ENCODE assay signal across 9 mouse cellular contexts in genomic region chr9:115356731-115357458, GRCm38 (mm10). TPM values are rescaled to one million over a fixed set of nuclear protein-coding genes. Genes with fewer than 3 reads are reported as not detected.
A peak's percentile ranks its signal among the peaks of the same experiment; 100 is the strongest.
DNase-seq lines count a peak whose midpoint lies in the region; ATAC-seq and TF ChIP-seq lines count a peak whose summit lies in the region.
"Had no signal": no experiment of that assay in that cellular context is flagged by ENCODE, and none has a peak within 500 bp of the region (broad histone marks: within the 10 kb centered on the region; RNA-seq: fewer than 3 reads in every experiment).

No protein-coding gene starts in this region.

- H3K27me3 ChIP-seq in kidney, postnatal 0 days (ENCODE audit: insufficient read depth, low read length): no peaks in the 10 kb centered on the region
- H3K27me3 ChIP-seq in intestine, postnatal 0 days (replicated peaks; ENCODE audit: control insufficient read depth, insufficient read depth, low read length): no peaks in the 10 kb centered on the region
- H3K27me3 ChIP-seq in stomach, embryonic 15.5 days (replicated peaks): no peaks in the 10 kb centered on the region

- 0 out of 2 replicates have a peak, but pooled peaks cover 4% of the 10 kb centered on the region for H3K4me1 ChIP-seq in kidney, postnatal 0 days (replicated peaks; ENCODE audit: insufficient read depth, low read length)
- H3K4me1 ChIP-seq in intestine, postnatal 0 days (replicated peaks; ENCODE audit: control insufficient read depth, insufficient read depth, low read length): 0 out of 2 replicates have a peak, but pooled peaks cover 3% of the 10 kb centered on the region
- H3K4me1 ChIP-seq in stomach, embryonic 15.5 days: peaks cover 8% of the 10 kb centered on the region; the same call in 1 of the 2 replicates

- no peak for TF ChIP-seq CTCF in kidney, postnatal 0 days (IDR thresholded peaks at IDR 0.05; ENCODE audit: low read depth)
- no peak for TF ChIP-seq CTCF in intestine, postnatal 0 days (IDR thresholded peaks at IDR 0.05; ENCODE audit: low read depth)

- DNase-seq in kidney, postnatal 0 days (ENCODE audit: low spot score): no peak
- DNase-seq in kidney, adult 9 months: no peak
- peak; percentile 92 for DNase-seq in ZHBTc4 (ENCODE audit: low read depth, low spot score)
- no peak for DNase-seq in spleen, adult 18-20 months
- no peak for DNase-seq in cerebellum, adult 18-20 months
- DNase-seq: retina, postnatal 1 day had no signal

- WGBS in kidney, postnatal 0 days: 39% methylated on average over 19 of the region's 19 CpGs
- WGBS in intestine, postnatal 0 days: 21% methylated on average over 19 of the region's 19 CpGs
- WGBS in stomach, embryonic 15.5 days: 37% methylated on average over 19 of the region's 19 CpGs

- H3K27ac ChIP-seq in kidney, postnatal 0 days: no peak overlapping the region
- peak overlapping the region; percentile 95 for H3K27ac ChIP-seq in intestine, postnatal 0 days (ENCODE audit: low read depth, low read length)
- H3K27ac ChIP-seq in stomach, embryonic 15.5 days: peak overlapping the region; percentile 88
- H3K27ac ChIP-seq: liver, embryonic 14.5 days had no signal

- no peak overlapping the region for H3K4me3 ChIP-seq in kidney, postnatal 0 days (replicated peaks; ENCODE audit: low read depth, low read length)
- 0 out of 2 replicates have a peak overlapping the region, but pooled peaks have one; percentile 1 for H3K4me3 ChIP-seq in intestine, postnatal 0 days (ENCODE audit: low read depth, low read length)
- H3K4me3 ChIP-seq in stomach, embryonic 15.5 days (replicated peaks): no peak overlapping the region

- no peaks in the 10 kb centered on the region for H3K36me3 ChIP-seq in kidney, postnatal 0 days (ENCODE audit: insufficient read depth, low read length)
- H3K36me3 ChIP-seq in intestine, postnatal 0 days (ENCODE audit: control insufficient read depth, insufficient read depth): no peaks in the 10 kb centered on the region
- H3K36me3 ChIP-seq in stomach, embryonic 15.5 days: no peaks in the 10 kb centered on the region

- 0 out of 2 replicates have a peak, but pooled peaks have one; percentile 33 for ATAC-seq in kidney, postnatal 0 days (replicated peaks; ENCODE audit: low FRiP score, low read depth)
- peak; percentile 94 for ATAC-seq in intestine, postnatal 0 days
- peak; percentile 94 for ATAC-seq in stomach, embryonic 15.5 days (ENCODE audit: insufficient read depth, low FRiP score, low read depth)

- no peak overlapping the region for H3K9ac ChIP-seq in kidney, postnatal 0 days (ENCODE audit: low read depth, low read length)
- H3K9ac ChIP-seq in intestine, postnatal 0 days (ENCODE audit: low read depth, low read length): peak overlapping the region; percentile 31; the same call in 1 of the 2 replicates
- H3K9ac ChIP-seq in stomach, embryonic 15.5 days: no peak overlapping the region
- H3K9ac ChIP-seq: liver, embryonic 14.5 days had no signal

- H3K9me3 ChIP-seq in kidney, postnatal 0 days (replicated peaks; ENCODE audit: low read length): no peaks in the 10 kb centered on the region
- H3K9me3 ChIP-seq in intestine, postnatal 0 days (ENCODE audit: control insufficient read depth): no peaks in the 10 kb centered on the region
- H3K9me3 ChIP-seq in stomach, embryonic 15.5 days: no peaks in the 10 kb centered on the region

- no peak overlapping the region for H3K4me2 ChIP-seq in kidney, postnatal 0 days (ENCODE audit: low read length)
- H3K4me2 ChIP-seq in intestine, postnatal 0 days (replicated peaks; ENCODE audit: low read depth): peak overlapping the region; percentile 52
- H3K4me2 ChIP-seq in stomach, embryonic 15.5 days: peak overlapping the region; percentile 34

RNA-seq across cellular contexts. Expression of gene Stt3b, which starts 46.7 kb away (rescaled TPM):
- polyA plus RNA-seq in kidney, postnatal 0 days (2015; fragmentation: Nextera tagmentation; extraction: Ambion mirVana): 72.0 and 75.4 TPM in 2 replicates
- 51.5 and 54.1 TPM in 2 replicates for polyA plus RNA-seq in intestine, postnatal 0 days (2015; fragmentation: Nextera tagmentation; extraction: Ambion mirVana)
- 102 and 110 TPM in 2 replicates for polyA plus RNA-seq in stomach, embryonic 15.5 days (2015; fragmentation: Nextera tagmentation; extraction: Ambion mirVana)

Comparison
In these comparisons a context has a peak if more than half of its experiments do, and no peak if none do; other contexts are left out.
1. ATAC-seq: peak in every context shown above with its lines; median percentile 94 in intestine, postnatal 0 days; 94 in stomach, embryonic 15.5 days; 33 in kidney, postnatal 0 days.